Mouse (Mus musculus): ENCODE results near the gene Hoxd12. TPM values are rescaled to one million over a fixed set of nuclear protein-coding genes. Genes with fewer than 3 reads are reported as not detected.

The Hoxd12 gene
- polyA plus RNA-seq, 1 experiment from 2014 or later, result not detected

GRCm38 (mm10) chr2:74699664-74700545 lies 25.1 kb downstream of the Hoxd12 start:
- no peak overlapping the region for H3K4me3 ChIP-seq (ENCODE audit: low read depth, low read length)
- H3K9me3 ChIP-seq (ENCODE audit: control insufficient read depth, low read depth, low read length), result no peaks in the 10 kb centered on the region
- H3K9ac ChIP-seq (replicated peaks; ENCODE audit: low read depth, low read length), result no peak overlapping the region
- no peaks in the 10 kb centered on the region for H3K36me3 ChIP-seq (ENCODE audit: control insufficient read depth, insufficient read depth, low read length)
- 5% methylated on average over 23 of the region's 23 CpGs for WGBS
- H3K27me3 ChIP-seq (ENCODE audit: control insufficient read depth, insufficient read depth, low read length), result peaks cover 67% of the 10 kb centered on the region
- no peak overlapping the region for H3K27ac ChIP-seq (ENCODE audit: low read length)
- no peak overlapping the region for H3K4me2 ChIP-seq (replicated peaks; ENCODE audit: low read depth, low read length)
- H3K4me1 ChIP-seq (ENCODE audit: control insufficient read depth, insufficient read depth, low read length), result peaks cover 1% of the 10 kb centered on the region; the same call in 1 of the 2 replicates
- no peak for ATAC-seq (ENCODE audit: insufficient number of reproducible peaks, insufficient read depth, low FRiP score, low read depth)

GRCm38 (mm10) chr2:74700546-74701112 lies 25.8 kb downstream of the Hoxd12 start:
- H3K9ac ChIP-seq (replicated peaks; ENCODE audit: low read depth, low read length), result no peak overlapping the region

GRCm38 (mm10) chr2:74701949-74702819 lies 27.4 kb downstream of the Hoxd12 start:
- Histone ChIP-seq H3K4me1 (ENCODE audit: control insufficient read depth, insufficient read depth, low read length) (peaks cover 6% of the 10 kb centered on the region; the same call in 1 of the 2 replicates), H3K36me3 (ENCODE audit: control insufficient read depth, insufficient read depth, low read length) (no peaks in the 10 kb centered on the region), H3K4me3 (ENCODE audit: low read depth, low read length) (no peak overlapping the region), H3K9ac (replicated peaks; ENCODE audit: low read depth, low read length) (no peak overlapping the region), H3K4me2 (replicated peaks; ENCODE audit: low read depth, low read length) (no peak overlapping the region), H3K27ac (ENCODE audit: low read length) (no peak overlapping the region), H3K27me3 (ENCODE audit: control insufficient read depth, insufficient read depth, low read length) (peaks cover 54% of the 10 kb centered on the region), H3K9me3 (ENCODE audit: control insufficient read depth, low read depth, low read length) (no peaks in the 10 kb centered on the region)
- no peak for ATAC-seq (ENCODE audit: insufficient number of reproducible peaks, insufficient read depth, low FRiP score, low read depth)
- WGBS, result 11% methylated on average over 17 of the region's 17 CpGs

More at GRCm38 (mm10) chr2:74700546-74701112, 25.8 kb downstream of the Hoxd12 start:
- H3K9me3 ChIP-seq (ENCODE audit: control insufficient read depth, low read depth, low read length), result no peaks in the 10 kb centered on the region
- no peak overlapping the region for H3K27ac ChIP-seq (ENCODE audit: low read length)
- ATAC-seq (ENCODE audit: insufficient number of reproducible peaks, insufficient read depth, low FRiP score, low read depth), result no peak
- no peaks in the 10 kb centered on the region for H3K36me3 ChIP-seq (ENCODE audit: control insufficient read depth, insufficient read depth, low read length)
- no peak overlapping the region for H3K4me2 ChIP-seq (replicated peaks; ENCODE audit: low read depth, low read length)
- H3K27me3 ChIP-seq (ENCODE audit: control insufficient read depth, insufficient read depth, low read length), result peaks cover 61% of the 10 kb centered on the region
- peaks cover 6% of the 10 kb centered on the region; the same call in 1 of the 2 replicates for H3K4me1 ChIP-seq (ENCODE audit: control insufficient read depth, insufficient read depth, low read length)
- WGBS, result 6% methylated on average over 22 of the region's 22 CpGs
- H3K4me3 ChIP-seq (ENCODE audit: low read depth, low read length), result no peak overlapping the region

DNA sequence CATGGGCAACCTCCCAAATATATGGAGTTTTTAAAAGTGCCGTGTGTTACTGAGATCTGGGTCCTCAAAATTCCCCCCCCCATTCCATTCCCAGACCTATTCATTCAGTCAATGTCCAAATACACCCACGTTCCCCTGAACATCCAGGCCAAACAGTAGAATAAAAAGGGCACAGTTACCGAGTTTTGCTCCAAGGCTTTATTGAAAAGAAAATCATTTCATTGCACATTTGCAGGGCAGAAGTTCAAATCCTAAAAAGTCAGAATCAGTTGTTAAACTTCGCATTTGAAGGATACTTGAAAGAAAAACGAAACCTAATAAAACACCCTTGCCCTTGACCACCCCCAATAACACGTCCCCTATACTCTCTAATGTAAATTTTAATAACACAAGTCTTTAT lies 28.0 kb downstream of the Hoxd12 start:
- ATAC-seq (ENCODE audit: insufficient number of reproducible peaks, insufficient read depth, low FRiP score, low read depth), result no peak
- H3K36me3 ChIP-seq (ENCODE audit: control insufficient read depth, insufficient read depth, low read length), result no peaks in the 10 kb centered on the region
- no peak overlapping the region for H3K27ac ChIP-seq (ENCODE audit: low read length)
- H3K4me1 ChIP-seq (ENCODE audit: control insufficient read depth, insufficient read depth, low read length), result peaks cover 6% of the 10 kb centered on the region; the same call in 1 of the 2 replicates
- H3K9ac ChIP-seq (replicated peaks; ENCODE audit: low read depth, low read length), result no peak overlapping the region
- 25% methylated on average over 6 of the region's 6 CpGs for WGBS
- no peaks in the 10 kb centered on the region for H3K9me3 ChIP-seq (ENCODE audit: control insufficient read depth, low read depth, low read length)
- H3K4me2 ChIP-seq (replicated peaks; ENCODE audit: low read depth, low read length), result no peak overlapping the region
- H3K27me3 ChIP-seq (ENCODE audit: control insufficient read depth, insufficient read depth, low read length), result peaks cover 57% of the 10 kb centered on the region
- no peak overlapping the region for H3K4me3 ChIP-seq (ENCODE audit: low read depth, low read length)

DNA sequence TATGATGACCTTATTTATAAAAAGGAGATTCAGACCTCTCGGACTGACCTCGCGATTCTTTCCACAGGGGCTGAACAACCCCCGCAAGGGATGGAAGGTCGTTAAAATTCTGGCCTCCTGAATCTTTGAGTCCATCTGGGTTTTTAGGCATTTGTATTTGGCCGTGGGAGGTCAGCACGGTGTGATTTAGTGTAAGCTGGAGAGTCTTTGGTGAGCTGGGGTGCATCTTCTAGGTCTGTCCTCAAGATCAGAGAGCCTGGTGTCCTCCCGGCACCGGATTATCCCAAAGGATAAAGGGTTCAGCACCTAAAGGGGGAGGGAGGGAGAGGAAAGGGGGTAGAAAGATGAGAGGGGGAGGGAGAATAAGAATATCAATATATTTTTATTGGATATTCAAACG lies 28.5 kb downstream of the Hoxd12 start:
- WGBS, result 11% methylated on average over 10 of the region's 10 CpGs
- no peak overlapping the region for H3K27ac ChIP-seq (ENCODE audit: low read length)

DNA sequence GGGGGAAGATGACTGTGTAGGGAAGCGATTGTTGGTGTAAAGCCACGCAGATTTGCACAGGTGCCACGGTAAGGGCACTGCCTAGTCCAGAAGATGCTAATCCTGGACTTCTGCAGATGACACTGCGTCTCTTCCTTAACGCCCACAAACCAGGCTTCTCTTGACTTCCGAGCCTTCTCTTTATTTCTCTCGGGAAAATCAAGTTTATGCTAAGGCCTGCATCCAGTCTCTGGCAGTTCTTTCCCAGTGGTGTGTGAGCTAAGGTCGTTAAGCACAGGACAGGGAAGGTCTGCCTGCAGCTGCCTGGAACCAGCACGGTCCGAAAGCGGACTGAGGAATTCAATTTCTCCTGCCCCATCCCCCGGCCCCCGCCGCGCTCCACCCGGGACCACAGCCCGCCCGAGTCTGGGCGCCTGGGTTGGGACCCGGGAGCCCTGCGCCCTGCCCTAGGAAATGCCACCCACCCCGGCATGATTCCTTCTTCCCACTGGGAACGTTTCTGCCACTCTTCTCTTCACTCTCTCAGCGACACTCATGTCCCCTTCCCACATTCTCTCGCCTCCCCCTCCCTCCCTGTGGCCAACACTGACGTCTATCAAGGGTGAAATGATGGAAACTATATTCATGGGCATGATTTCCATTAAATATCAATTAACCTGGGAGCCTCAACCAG lies 29.0 kb downstream of the Hoxd12 start:
- peaks cover 6% of the 10 kb centered on the region; the same call in 1 of the 2 replicates for H3K4me1 ChIP-seq (ENCODE audit: control insufficient read depth, insufficient read depth, low read length)
- H3K4me2 ChIP-seq (replicated peaks; ENCODE audit: low read depth, low read length), result no peak overlapping the region
- peaks cover 65% of the 10 kb centered on the region for H3K27me3 ChIP-seq (ENCODE audit: control insufficient read depth, insufficient read depth, low read length)
- no peak overlapping the region for H3K4me3 ChIP-seq (ENCODE audit: low read depth, low read length)
- no peak overlapping the region for H3K27ac ChIP-seq (ENCODE audit: low read length)
- 4% methylated on average over 26 of the region's 26 CpGs for WGBS
- ATAC-seq (ENCODE audit: insufficient number of reproducible peaks, insufficient read depth, low FRiP score, low read depth), result no peak
- H3K9ac ChIP-seq (replicated peaks; ENCODE audit: low read depth, low read length), result no peak overlapping the region
- H3K36me3 ChIP-seq (ENCODE audit: control insufficient read depth, insufficient read depth, low read length), result no peaks in the 10 kb centered on the region
- no peaks in the 10 kb centered on the region for H3K9me3 ChIP-seq (ENCODE audit: control insufficient read depth, low read depth, low read length)

More for the DNA sequence above, 28.5 kb downstream of the Hoxd12 start:
- Histone ChIP-seq H3K4me3 (ENCODE audit: low read depth, low read length) (no peak overlapping the region), H3K9ac (replicated peaks; ENCODE audit: low read depth, low read length) (no peak overlapping the region), H3K9me3 (ENCODE audit: control insufficient read depth, low read depth, low read length) (no peaks in the 10 kb centered on the region), H3K36me3 (ENCODE audit: control insufficient read depth, insufficient read depth, low read length) (no peaks in the 10 kb centered on the region), H3K27me3 (ENCODE audit: control insufficient read depth, insufficient read depth, low read length) (peaks cover 60% of the 10 kb centered on the region), H3K4me1 (ENCODE audit: control insufficient read depth, insufficient read depth, low read length) (peaks cover 6% of the 10 kb centered on the region; the same call in 1 of the 2 replicates), H3K4me2 (replicated peaks; ENCODE audit: low read depth, low read length) (no peak overlapping the region)
- no peak for ATAC-seq (ENCODE audit: insufficient number of reproducible peaks, insufficient read depth, low FRiP score, low read depth)

DNA sequence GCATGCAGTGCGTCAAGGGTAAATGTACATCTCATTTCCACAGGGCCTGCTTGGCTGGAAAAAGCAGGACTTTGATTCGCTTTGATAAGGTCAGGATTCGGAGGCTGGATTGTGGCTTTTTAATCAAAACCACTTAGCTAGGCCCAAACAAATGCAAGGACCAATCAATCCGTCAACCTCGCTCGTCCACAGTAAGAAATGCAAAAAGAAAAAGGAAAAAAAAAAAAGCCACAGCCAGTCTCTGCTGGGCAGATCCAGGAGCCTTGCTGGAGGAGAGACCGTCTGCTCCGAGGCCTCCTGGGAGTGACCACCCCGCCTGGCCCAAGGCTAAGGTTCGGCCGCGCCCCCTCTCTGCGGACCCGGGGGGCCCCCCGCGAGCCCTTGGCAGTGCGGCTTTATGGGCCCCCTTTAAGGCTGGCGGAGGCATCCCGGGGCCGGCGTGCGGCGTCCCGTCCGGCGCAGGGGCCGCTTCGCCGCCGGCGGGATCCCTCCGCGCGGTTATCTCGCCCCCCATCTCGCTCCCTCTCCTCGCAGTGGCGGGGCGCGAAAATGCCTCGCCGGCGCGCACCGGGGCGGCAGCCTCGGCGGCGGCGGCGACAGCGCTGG lies 29.7 kb downstream of the Hoxd12 start, which contains the start of gene Hoxd8:
Gene Hoxd8, plus strand, starts transcription at position 223 of the 606 bp plus-strand sequence.
- peaks cover 6% of the 10 kb centered on the region; the same call in 1 of the 2 replicates for H3K4me1 ChIP-seq (ENCODE audit: control insufficient read depth, insufficient read depth, low read length)
- H3K9ac ChIP-seq (replicated peaks; ENCODE audit: low read depth, low read length), result peak within 1 kb of the TSS; percentile 21; the same call in 1 of the 2 replicates

More for the DNA sequence above, 29.7 kb downstream of the Hoxd12 start, which contains the start of gene Hoxd8:
- H3K4me2 ChIP-seq (replicated peaks; ENCODE audit: low read depth, low read length), result peak within 1 kb of the TSS; percentile 60
- no peaks in the 10 kb centered on the region for H3K9me3 ChIP-seq (ENCODE audit: control insufficient read depth, low read depth, low read length)
- peak within 1 kb of the TSS; percentile 33 for H3K4me3 ChIP-seq (ENCODE audit: low read depth, low read length)
- peaks cover 70% of the 10 kb centered on the region for H3K27me3 ChIP-seq (ENCODE audit: control insufficient read depth, insufficient read depth, low read length)
- WGBS, result 2% methylated on average over 39 of the region's 52 CpGs
- H3K27ac ChIP-seq (ENCODE audit: low read length), result no peak within 1 kb of the TSS
- no peak for ATAC-seq (ENCODE audit: insufficient number of reproducible peaks, insufficient read depth, low FRiP score, low read depth)
- no peaks in the 10 kb centered on the region for H3K36me3 ChIP-seq (ENCODE audit: control insufficient read depth, insufficient read depth, low read length)
